ENCODE assay signal across 13 mouse cellular contexts in genomic region chr9:110836112-110836511, GRCm38 (mm10). TPM values are rescaled to one million over a fixed set of nuclear protein-coding genes. Genes with fewer than 3 reads are reported as not detected.
DNase-seq lines count a peak whose midpoint lies in the region; ATAC-seq lines count a peak whose summit lies in the region.
"Had no signal": no experiment of that assay in that cellular context is flagged by ENCODE, and none has a peak within 500 bp of the region (broad histone marks: within the 10 kb centered on the region; RNA-seq: fewer than 3 reads in every experiment).

No protein-coding gene starts in this region.

- intact Hi-C loops in heart, postnatal 25 days (cut with DNase I) = no loop called here
- intact Hi-C loops in heart, postnatal 36 days (cut with DNase I) = no loop called here

- ATAC-seq in monocyte, adult 5-6 weeks (replicated peaks; ENCODE audit: insufficient number of reproducible peaks, low FRiP score, low TSS enrichment, poor library complexity, severe bottlenecking) = no peak
- ATAC-seq: intestine, embryonic 16.5 days had no signal

- peak; percentile 3 for DNase-seq in cerebellum, adult 9-10 months
- DNase-seq in cerebellum, adult 18-20 months = no peak
- DNase-seq in heart, postnatal 25 days (ENCODE audit: low spot score) = peak; percentile 16
- no peak for DNase-seq in heart, postnatal 36 days
- DNase-seq in right cerebral cortex, adult 18-20 months = peak; percentile 30
- DNase-seq in right cerebral cortex, postnatal 14 days = no peak
- DNase-seq in urinary bladder, postnatal 25 days (ENCODE audit: low spot score) = no peak
- DNase-seq: gastrocnemius, postnatal 10 days had no signal

RNA-seq across cellular contexts. Expression of gene Prss45, which starts 1.7 kb away (rescaled TPM):
- total RNA-seq in heart, postnatal 25 days (2021) = not detected
- total RNA-seq in heart, postnatal 36 days (2021) = not detected
- not detected in 3 replicates for total RNA-seq in monocyte, adult 5-6 weeks (2017)
- total RNA-seq: gastrocnemius, postnatal 10 days; hematopoietic stem cell, adult 5-6 weeks had no signal

RNA-seq across cellular contexts. Expression of gene Prss46, which starts 8.2 kb away (rescaled TPM):
- total RNA-seq in heart, postnatal 25 days (2021) = not detected
- not detected for total RNA-seq in heart, postnatal 36 days (2021)
- not detected in 3 replicates for total RNA-seq in monocyte, adult 5-6 weeks (2017)
- total RNA-seq: G1E; hematopoietic stem cell, adult 5-6 weeks; layer of hippocampus, adult 18-20 months had no signal

RNA-seq across cellular contexts. Expression of gene Prss43, which starts 9.6 kb away (rescaled TPM):
- not detected for total RNA-seq in heart, postnatal 25 days (2021)
- total RNA-seq in heart, postnatal 36 days (2021) = not detected
- not detected in 3 replicates for total RNA-seq in monocyte, adult 5-6 weeks (2017)
- total RNA-seq: gastrocnemius, postnatal 10 days; hematopoietic stem cell, adult 5-6 weeks had no signal

RNA-seq across cellular contexts. Expression of gene Prss50, which starts 21.7 kb away (rescaled TPM):
- total RNA-seq in heart, postnatal 25 days (2021) = not detected
- total RNA-seq in heart, postnatal 36 days (2021) = not detected
- not detected in 3 replicates for total RNA-seq in monocyte, adult 5-6 weeks (2017)
- total RNA-seq: G1E; hematopoietic stem cell, adult 5-6 weeks had no signal

RNA-seq across cellular contexts. Expression of gene Prss44, which starts 22.3 kb away (rescaled TPM):
- total RNA-seq in heart, postnatal 25 days (2021) = not detected
- not detected for total RNA-seq in heart, postnatal 36 days (2021)
- total RNA-seq in monocyte, adult 5-6 weeks (2017) = not detected in 3 replicates
- total RNA-seq: gastrocnemius, postnatal 10 days; hematopoietic stem cell, adult 5-6 weeks; layer of hippocampus, adult 18-20 months had no signal

Comparison
In these comparisons a context has a peak if more than half of its experiments do, and no peak if none do; other contexts are left out.
1. DNase-seq: peak in cerebellum, adult 9-10 months (single experiment), heart, postnatal 25 days (single experiment) and right cerebral cortex, adult 18-20 months (single experiment); none in cerebellum, adult 18-20 months (0 of 2), heart, postnatal 36 days (0 of 2), right cerebral cortex, postnatal 14 days (single experiment) and urinary bladder, postnatal 25 days (single experiment).